Mouse (Mus musculus) heart, adult 2 months (tissue): ENCODE results near the gene Tspear. TPM values are rescaled to one million over a fixed set of nuclear protein-coding genes. Genes with fewer than 3 reads are reported as not detected.
"Not testable (repeated sequence)": the region's sequence is repeated elsewhere in the genome, so short reads cannot be mapped to it uniquely, and the experiment has no call there.

ENCODE experiments used
- DNase-seq, 2 experiments: peaks; one replicate each; pipeline ENCODE4 v3.0.0; 2021
- H3K27ac ChIP-seq: fragments of 200-600 bp; 2 replicates; pipeline ENCODE4 v1.8.1; 2022
- H3K27me3 ChIP-seq: fragments of 200-500 bp; 2 replicates; pipeline ENCODE4 v1.6.1; 2012; ENCODE audit warnings: mild to moderate bottlenecking, low read length, inconsistent platforms, mixed read lengths; ENCODE audit not compliant: control insufficient read depth, insufficient read depth
- H3K36me3 ChIP-seq: fragments of 200-500 bp; 2 replicates; pipeline ENCODE4 v1.6.1; 2012; ENCODE audit warnings: low read length, inconsistent platforms; ENCODE audit not compliant: control insufficient read depth, insufficient read depth
- H3K4me1 ChIP-seq: fragments of 200-500 bp; 2 replicates; pipeline ENCODE4 v1.6.1; 2011; ENCODE audit warnings: low read length; ENCODE audit not compliant: control insufficient read depth, insufficient read depth
- H3K4me3 ChIP-seq: fragments of 200-600 bp; 2 replicates; pipeline ENCODE4 v1.8.1; 2022
- H3K79me2 ChIP-seq: fragments of 200-500 bp; replicated peaks from 2 replicates; pipeline ENCODE4 v1.6.1; 2012; ENCODE audit warnings: mild to moderate bottlenecking, inconsistent platforms, low read length, moderate library complexity, mixed read lengths; ENCODE audit not compliant: control insufficient read depth, insufficient read depth
- H3K9ac ChIP-seq: fragments of 200-500 bp; 2 replicates; pipeline ENCODE4 v1.6.1; 2012; ENCODE audit warnings: low read depth, mild to moderate bottlenecking, control low read depth, inconsistent platforms, low read length, mixed read lengths
- CTCF ChIP-seq: fragments of 200-600 bp; IDR thresholded peaks from 2 replicates; pipeline ENCODE4 v1.8.1; 2022; ENCODE audit warnings: antibody characterized with exemption, mild to moderate bottlenecking, moderate library complexity
- EP300 ChIP-seq: fragments of 200-500 bp; IDR thresholded peaks from 2 replicates; pipeline ENCODE4 v1.6.1; 2011; ENCODE audit warnings: low read depth, low read length, control low read depth; ENCODE audit not compliant: insufficient read depth
- POLR2A ChIP-seq: fragments of 200-500 bp; IDR thresholded peaks from 2 replicates; pipeline ENCODE4 v1.6.1; 2011; ENCODE audit warnings: mild to moderate bottlenecking, low read depth, low read length, control low read depth; ENCODE audit not compliant: insufficient read depth
- WGBS: fragments of 180-500 bp; shearing (Covaris S2); methylation state at CpG from one replicate; pipeline ENCODE4 v1.1.7; 2018; 5-methylcytosine and 5-hydroxymethylcytosine counted together
- intact Hi-C: fragments of 180-260 bp; cut with DNase I; formaldehyde crosslinking; loops from one replicate; pipeline ENCODE4 v1.15.1; 2025
- polyA plus RNA-seq: library from polyadenylated mRNA; depleted of rRNA; stranded (reverse); fragments of >200 nt; gene quantifications from 2 replicates; pipeline ENCODE4 v1.2.3, GENCODE M21; 2012
- total RNA-seq, 2 experiments: library from RNA; stranded (reverse); gene quantifications; 2 replicates each; pipeline ENCODE4 v1.2.3; 2021

The Tspear gene
- total and polyA plus RNA-seq, 3 experiments: not detected

DNA sequence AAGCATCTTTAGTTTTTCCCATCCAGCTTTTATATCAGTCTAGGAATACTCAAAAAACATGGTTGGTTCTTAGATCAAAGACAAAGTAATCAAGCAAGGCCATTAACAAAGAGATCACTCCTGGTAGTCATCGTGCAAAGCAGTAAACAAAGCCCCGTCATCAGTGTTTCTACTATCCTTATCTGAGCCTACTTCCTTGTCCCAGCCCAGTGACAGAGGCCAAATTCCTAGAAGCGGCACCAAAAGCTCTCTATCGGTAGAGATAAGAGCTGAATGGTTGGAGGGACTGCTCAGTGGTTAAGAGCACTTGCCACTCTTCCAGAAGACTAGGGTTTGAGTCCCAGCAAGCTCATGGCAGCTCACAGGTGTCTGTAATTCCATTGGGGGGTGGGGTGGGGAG, 14.8 kb upstream of the Tspear start:
- TF ChIP-seq CTCF (no peak), POLR2A (no peak), EP300 (no peak)
- Histone ChIP-seq H3K36me3 (no peaks in the 10 kb centered on the region), H3K27me3 (no peaks in the 10 kb centered on the region), H3K79me2 (no peaks in the 10 kb centered on the region), H3K4me1 (no peaks in the 10 kb centered on the region; the same call in 1 of the 2 replicates), H3K4me3 (no peak overlapping the region), H3K9ac (no peak overlapping the region), H3K27ac (no peak overlapping the region)
- 17% methylated on average over 4 of the region's 4 CpGs for WGBS
- no peak for DNase-seq
- intact Hi-C loops: no loop called here

DNA sequence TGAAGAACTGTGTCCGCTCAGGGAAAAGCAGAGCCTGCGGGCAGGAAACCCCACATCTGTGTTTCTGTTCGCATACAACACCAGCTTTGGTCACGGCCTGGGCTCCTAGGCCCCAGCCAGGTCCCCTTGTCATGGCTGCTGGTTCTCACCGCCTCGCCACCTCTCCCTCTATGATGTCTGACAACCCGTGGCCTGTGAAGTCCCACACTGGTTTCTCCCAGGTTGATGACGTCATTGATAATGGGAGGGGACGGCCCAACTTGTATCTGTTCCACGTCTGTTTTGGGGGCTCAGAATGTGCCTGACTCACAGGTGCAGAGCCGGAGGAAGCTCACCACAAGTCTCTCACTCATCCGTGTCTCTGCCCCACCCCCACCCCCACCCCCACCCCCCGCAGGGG, 12.6 kb upstream of the Tspear start:
- H3K27me3 ChIP-seq: peaks cover 6% of the 10 kb centered on the region
- no peak overlapping the region for H3K4me3 ChIP-seq
- no peak overlapping the region for H3K9ac ChIP-seq
- H3K79me2 ChIP-seq: no peaks in the 10 kb centered on the region
- 60% methylated on average over 13 of the region's 13 CpGs for WGBS
- intact Hi-C loops: no loop called here
- no peaks in the 10 kb centered on the region for H3K4me1 ChIP-seq
- DNase-seq: no peak
- no peaks in the 10 kb centered on the region for H3K36me3 ChIP-seq
- no peak overlapping the region for H3K27ac ChIP-seq
- TF ChIP-seq POLR2A (no peak), CTCF (no peak), EP300 (no peak)

DNA sequence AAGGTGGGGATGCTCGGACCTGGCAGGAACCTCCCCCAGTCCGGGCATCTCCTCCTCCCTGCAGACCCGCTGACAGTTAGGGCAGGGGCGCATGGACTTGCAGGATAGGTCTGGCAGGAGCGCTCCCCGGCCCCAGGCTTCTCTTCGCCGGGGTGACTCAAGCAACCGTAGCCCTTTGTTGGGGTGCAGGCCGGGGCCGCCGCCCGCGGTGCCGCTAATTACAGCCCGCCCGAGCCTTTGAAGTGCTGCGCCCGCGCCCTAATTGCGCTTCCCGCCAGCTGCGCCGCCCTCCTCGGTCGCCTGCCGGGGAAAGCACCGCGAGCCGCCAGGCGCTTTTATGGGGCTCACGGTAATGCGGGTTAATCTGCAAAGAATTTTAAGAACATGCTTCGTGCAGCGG, 8.8 kb upstream of the Tspear start:
- no peaks in the 10 kb centered on the region for H3K4me1 ChIP-seq
- H3K9ac ChIP-seq: no peak overlapping the region
- H3K79me2 ChIP-seq: no peaks in the 10 kb centered on the region
- no peak for DNase-seq
- WGBS: 1% methylated on average over 35 of the region's 35 CpGs
- H3K27ac ChIP-seq: no peak overlapping the region
- TF ChIP-seq CTCF: no peak
- TF ChIP-seq EP300: no peak
- TF ChIP-seq POLR2A: no peak
- no peak overlapping the region for H3K4me3 ChIP-seq
- H3K27me3 ChIP-seq: peaks cover 6% of the 10 kb centered on the region
- no peaks in the 10 kb centered on the region for H3K36me3 ChIP-seq
- intact Hi-C loops: no loop called here

DNA sequence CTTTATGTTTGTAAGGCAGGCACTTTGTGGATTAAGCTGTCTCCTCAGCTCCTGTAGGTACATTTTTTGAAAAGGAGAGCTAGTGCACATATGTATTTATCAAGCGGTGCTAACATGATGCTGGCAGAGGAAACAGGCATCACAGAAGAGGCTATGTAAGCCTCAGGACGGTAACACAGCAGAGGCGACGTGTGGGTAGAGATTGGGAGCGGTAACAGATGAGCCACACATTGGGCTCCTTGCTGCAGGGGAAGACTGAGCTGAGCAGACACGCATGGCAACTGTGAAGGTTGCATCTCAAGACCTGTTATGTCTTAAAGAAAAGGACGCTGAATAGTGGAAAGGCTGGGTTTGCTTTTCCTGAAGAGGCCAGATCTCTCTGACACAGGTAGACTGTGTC, 3.4 kb upstream of the Tspear start:
- H3K79me2 ChIP-seq: no peaks in the 10 kb centered on the region
- no peak for DNase-seq
- TF ChIP-seq EP300 (no peak), CTCF (no peak), POLR2A (no peak)
- intact Hi-C loops: no loop called here
- no peaks in the 10 kb centered on the region; the same call in none of the 2 replicates for H3K27me3 ChIP-seq
- no peaks in the 10 kb centered on the region for H3K36me3 ChIP-seq
- H3K27ac ChIP-seq: no peak overlapping the region
- no peaks in the 10 kb centered on the region for H3K4me1 ChIP-seq
- WGBS: 65% methylated on average over 7 of the region's 7 CpGs
- H3K9ac ChIP-seq: no peak overlapping the region
- no peak overlapping the region for H3K4me3 ChIP-seq

DNA sequence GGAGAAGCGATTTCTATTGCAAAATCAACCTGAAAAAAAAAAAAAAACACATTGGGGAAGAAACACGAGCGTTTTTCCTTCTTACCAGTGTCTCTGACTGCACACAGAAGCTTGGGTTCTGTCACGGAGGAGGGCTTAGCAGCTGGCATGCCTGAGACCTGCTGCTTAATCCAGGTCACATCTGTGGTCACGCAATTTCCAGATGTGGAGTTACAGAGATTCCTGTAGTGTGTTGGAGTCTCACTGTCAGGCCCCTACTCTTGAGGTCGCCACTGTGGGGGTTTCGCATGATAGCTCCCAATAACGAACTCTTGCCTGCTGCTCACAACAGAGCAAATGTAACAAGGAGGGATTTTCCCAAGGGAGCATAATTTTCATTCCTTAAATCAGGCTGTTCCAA, 2.2 kb upstream of the Tspear start:
- Histone ChIP-seq H3K4me3 (no peak overlapping the region), H3K36me3 (no peaks in the 10 kb centered on the region), H3K9ac (no peak overlapping the region), H3K79me2 (no peaks in the 10 kb centered on the region), H3K27ac (no peak overlapping the region), H3K4me1 (no peaks in the 10 kb centered on the region), H3K27me3 (no peaks in the 10 kb centered on the region; the same call in none of the 2 replicates)
- intact Hi-C loops: no loop called here
- WGBS: 31% methylated on average over 8 of the region's 8 CpGs
- DNase-seq: no peak
- TF ChIP-seq EP300 (no peak), CTCF (no peak), POLR2A (no peak)

DNA sequence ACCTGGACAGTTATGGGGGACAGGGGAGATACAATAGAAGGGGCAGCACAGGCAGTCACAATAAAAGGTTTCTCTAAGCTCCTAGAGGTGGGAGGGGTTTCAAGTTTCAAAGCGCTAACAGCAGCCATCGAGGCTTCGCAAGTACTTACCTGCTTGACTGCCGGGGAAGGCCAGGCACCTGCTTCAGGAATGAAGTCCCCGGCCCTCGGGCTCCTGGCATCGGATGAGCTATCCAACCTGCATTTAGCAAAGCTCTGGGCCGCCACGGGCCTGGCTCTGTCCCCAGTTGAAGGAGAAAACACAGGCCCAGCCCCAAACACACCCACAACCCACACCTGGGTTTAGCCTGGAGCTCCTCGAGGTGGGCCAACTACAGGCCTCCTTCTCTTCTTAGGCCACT, 652 bp downstream of the Tspear start:
- 35% methylated on average over 10 of the region's 10 CpGs for WGBS
- Histone ChIP-seq H3K27me3 (no peaks in the 10 kb centered on the region; the same call in none of the 2 replicates), H3K4me3 (no peak overlapping the region)

DNA sequence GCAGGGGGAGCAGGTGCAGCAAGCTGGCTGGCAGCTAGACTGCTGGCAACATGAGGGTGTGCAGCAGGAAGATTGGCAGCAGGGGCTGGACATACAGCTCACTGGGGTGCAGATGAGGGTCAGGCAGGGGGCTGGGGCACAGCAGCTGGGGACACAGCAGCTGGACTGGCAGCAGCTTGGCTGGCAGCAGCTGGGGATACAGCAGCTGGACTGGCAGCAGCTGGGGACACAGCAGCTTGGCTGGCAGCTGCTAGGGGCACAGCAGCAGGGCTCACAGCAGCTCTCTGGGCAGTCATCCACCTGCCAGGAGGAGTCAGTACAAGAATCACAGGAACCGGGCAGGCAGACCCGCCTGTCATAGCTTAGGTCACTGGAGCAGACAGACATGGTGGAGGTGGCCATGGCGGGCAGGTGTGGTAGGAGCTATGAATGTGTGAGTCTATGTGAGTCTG, 4.0 kb downstream of the Tspear start, which contains the start of gene Gm19402:
Gene Gm19402, minus strand, starts transcription at position 402 of the 452 bp plus-strand sequence.
- H3K27me3 ChIP-seq, DNase-seq, intact Hi-C loops, H3K79me2 ChIP-seq, H3K36me3 ChIP-seq, H3K9ac ChIP-seq, H3K27ac ChIP-seq, H3K4me3 ChIP-seq, H3K4me1 ChIP-seq: not testable (repeated sequence)
- WGBS: 70% methylated on average over 3 of the region's 3 CpGs

More for the DNA sequence above, 652 bp downstream of the Tspear start:
- no peak overlapping the region for H3K27ac ChIP-seq
- H3K9ac ChIP-seq: no peak overlapping the region
- H3K4me1 ChIP-seq: no peaks in the 10 kb centered on the region
- no peaks in the 10 kb centered on the region for H3K79me2 ChIP-seq
- H3K36me3 ChIP-seq: no peaks in the 10 kb centered on the region
- TF ChIP-seq EP300 (no peak), CTCF (no peak), POLR2A (no peak)
- DNase-seq: no peak
- intact Hi-C loops: no loop called here
